Mouse (Mus musculus): ENCODE measurements around the gene Zfp459.
"Not testable (repeated sequence)": the region's sequence is repeated elsewhere in the genome, so short reads cannot be mapped to it uniquely, and the experiment has no call there.

The Zfp459 gene

GRCm38 (mm10) chr13:67421207-67421857 lies at the start of gene Zfp459:
Zfp459 (minus strand) TSS chr13:67421418.
- DNase-seq (ENCODE audit: low read depth, low spot score), result peak; percentile 78

- no peak for DNase-seq (ENCODE audit: low read depth, low spot score)
These were observed 48.1 kb upstream of the Zfp459 start for GRCm38 (mm10) chr13:67469274-67469673.

DNA sequence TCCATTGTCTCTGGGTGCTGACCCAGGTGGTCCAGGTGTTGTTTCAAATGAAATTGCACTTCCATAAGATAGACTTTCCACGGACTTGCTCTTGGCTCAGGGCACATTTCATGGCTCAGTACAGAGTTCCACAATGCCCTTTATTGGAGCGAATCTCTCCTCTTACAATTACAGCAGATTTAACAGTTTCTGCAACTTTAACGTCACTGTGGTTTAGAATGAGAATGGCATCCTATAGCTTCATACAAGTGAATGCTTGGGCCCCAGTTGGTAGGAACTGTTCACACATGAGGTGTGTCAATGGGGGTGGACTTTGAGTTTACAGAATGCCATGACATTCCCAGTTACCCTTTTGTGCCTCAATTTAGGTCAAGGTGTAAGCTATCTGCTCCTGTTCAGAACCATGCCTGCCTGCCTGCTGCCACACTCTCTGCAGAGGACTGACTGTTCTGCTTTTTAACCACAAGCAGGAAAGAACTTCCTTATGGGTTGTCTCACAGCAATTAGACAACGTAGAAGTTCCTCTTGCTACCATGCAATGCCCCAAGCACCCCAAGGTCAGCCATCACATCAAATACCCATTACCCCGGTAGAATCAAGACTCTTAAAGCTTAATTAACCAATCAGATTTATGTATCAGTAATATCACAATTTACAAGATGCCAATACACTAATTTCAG lies 42.4 kb upstream of the Zfp459 start:
- DNase-seq (ENCODE audit: low read depth, low spot score), result not testable (repeated sequence)

DNA sequence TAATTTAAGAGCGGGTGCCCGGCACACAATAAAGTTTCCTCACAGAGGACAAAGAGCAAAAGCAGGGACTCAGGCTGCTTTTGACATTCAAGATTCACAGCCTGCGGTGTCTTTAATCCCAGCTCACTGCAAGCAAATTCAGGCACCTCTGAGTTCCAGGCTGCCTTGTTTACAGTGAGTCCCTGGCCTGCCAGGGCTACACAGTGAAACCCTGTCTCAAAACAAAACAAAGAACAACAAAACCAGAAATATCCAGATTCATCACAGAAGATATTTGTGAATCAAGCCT lies 30.7 kb upstream of the Zfp459 start:
- DNase-seq (ENCODE audit: low read depth, low spot score), result no peak

GRCm38 (mm10) chr13:67451172-67452020 lies 30.2 kb upstream of the Zfp459 start, which contains the start of gene Zfp874a:
Zfp874a (minus strand) TSS chr13:67451624.
- DNase-seq (ENCODE audit: low read depth, low spot score), result peak; percentile 82

GRCm38 (mm10) chr13:67437095-67437494 lies 15.9 kb upstream of the Zfp459 start:
- not testable (repeated sequence) for DNase-seq (ENCODE audit: low read depth, low spot score)

GRCm38 (mm10) chr13:67428116-67428515 lies 6.9 kb upstream of the Zfp459 start:
- DNase-seq (ENCODE audit: low read depth, low spot score), result no peak

DNA sequence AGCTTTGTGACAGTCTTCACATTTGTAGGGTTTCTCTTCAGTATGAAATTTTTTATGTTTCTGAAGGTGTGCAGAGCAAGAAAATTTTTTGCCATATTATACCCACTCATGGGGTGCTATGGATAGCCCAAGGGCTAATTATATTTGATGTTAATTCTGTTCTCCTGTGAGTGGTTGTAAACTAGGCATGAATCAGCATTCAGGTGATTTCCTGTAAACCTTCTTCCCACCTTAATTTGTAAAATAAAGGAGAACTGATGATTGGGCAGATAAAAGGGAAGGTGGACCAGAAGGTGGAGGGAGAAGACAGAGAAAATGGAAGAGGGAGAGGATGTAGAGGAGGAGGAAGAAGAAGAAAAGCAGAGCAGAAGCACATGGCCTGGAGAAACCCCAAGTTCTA lies 4.5 kb upstream of the Zfp459 start:
- DNase-seq (ENCODE audit: low read depth, low spot score), result not testable (repeated sequence)

DNA sequence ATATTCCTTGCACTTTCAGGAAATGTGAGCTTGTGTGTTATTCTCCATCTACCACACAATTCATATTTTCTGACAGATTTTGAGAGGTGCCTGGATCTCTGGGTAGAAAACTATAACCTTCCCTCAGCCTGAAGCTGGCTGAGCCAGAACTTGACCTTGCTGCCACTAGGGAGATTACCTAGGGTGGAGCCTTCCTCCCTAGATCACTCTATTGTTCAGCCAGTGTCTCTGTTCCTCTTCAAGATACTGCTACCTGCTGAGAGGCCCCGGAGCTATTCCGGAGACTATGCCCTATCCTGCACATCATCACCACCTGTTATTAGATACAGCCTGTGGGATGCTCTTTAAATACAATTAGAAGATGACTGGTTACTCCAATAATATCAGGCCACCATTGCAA lies 1.3 kb upstream of the Zfp459 start:
- DNase-seq (ENCODE audit: low read depth, low spot score), result not testable (repeated sequence)

DNA sequence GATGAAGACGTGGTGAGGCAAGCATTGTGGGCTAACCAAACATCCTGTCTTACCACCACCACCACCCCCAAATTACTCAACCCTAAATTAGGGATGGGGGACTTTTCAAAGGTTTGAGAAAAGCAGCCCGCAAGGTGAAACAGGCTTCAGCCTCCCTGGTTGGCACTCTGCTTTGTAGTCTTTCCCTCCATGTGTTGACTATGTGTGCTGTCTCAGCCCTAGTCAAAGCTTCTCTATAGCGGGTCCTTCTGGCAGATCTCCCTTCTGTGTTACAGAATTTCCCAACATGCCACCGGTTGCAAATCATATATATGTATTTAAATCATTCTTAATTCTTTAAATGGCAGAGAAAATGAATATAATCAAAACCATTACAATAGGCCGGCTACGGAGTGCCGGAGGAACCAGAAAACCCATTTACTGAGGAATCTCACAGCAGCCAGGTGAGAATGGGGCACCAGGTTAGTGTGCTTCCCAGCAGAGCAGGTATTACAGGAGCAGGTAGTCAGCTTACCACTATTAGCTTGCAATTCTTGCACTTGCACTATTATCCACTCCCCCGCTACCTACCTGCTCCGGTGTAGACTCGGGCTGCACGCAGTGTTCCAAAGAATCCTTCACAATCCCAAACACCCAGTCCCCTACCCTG lies 536 bp downstream of the Zfp459 start:
- DNase-seq (ENCODE audit: low read depth, low spot score), result no peak

DNA sequence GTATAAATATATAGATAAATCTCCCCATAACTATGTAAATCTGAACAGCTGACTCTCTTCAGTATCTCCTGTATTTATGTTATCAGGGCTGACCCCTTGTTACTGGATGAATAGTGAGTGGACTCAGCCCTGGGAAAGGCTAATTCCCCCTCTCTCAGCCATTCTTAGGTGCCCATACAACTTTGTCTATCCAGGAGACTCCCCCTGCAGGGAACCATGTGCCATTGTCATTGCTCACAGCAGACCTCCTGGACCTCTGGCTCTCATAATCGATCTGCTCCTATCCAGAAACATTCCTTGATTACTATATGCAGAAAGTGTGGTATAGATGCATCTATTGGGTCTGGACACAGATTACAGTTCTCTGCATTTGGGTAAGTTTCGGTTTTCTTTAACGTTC lies 4.4 kb downstream of the Zfp459 start:
- no peak for DNase-seq (ENCODE audit: low read depth, low spot score)

GRCm38 (mm10) chr13:67415759-67416158 lies 5.5 kb downstream of the Zfp459 start:
- DNase-seq (ENCODE audit: low read depth, low spot score), result no peak

GRCm38 (mm10) chr13:67413634-67414033 lies 7.6 kb downstream of the Zfp459 start:
- DNase-seq (ENCODE audit: low read depth, low spot score), result not testable (repeated sequence)

- DNase-seq (ENCODE audit: low read depth, low spot score), result peak; percentile 50
These were observed 21.9 kb downstream of the Zfp459 start, which contains the start of gene Zfp429 for GRCm38 (mm10) chr13:67399183-67399903. Zfp429 (minus strand) TSS chr13:67399819.

DNA sequence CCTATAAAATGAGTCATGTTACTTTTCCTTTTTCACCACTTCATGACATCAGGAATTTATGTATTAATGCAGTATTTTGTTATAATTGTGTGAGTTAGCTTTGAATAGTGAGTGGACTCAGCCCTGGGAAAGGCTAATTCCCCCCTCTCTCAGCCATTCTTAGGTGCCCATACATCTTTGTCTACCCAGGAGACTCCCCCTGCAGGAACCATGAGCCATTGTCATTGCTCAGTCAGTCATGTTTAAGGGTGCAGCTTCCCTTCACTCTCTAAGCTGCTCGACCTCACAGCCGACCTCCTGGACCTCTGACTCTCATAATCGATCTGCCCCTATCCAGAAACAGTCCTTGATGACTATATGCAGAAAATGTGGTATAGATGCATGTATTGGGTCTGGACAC lies 45.0 kb downstream of the Zfp459 start:
- DNase-seq (ENCODE audit: low read depth, low spot score), result not testable (repeated sequence)

DNA sequence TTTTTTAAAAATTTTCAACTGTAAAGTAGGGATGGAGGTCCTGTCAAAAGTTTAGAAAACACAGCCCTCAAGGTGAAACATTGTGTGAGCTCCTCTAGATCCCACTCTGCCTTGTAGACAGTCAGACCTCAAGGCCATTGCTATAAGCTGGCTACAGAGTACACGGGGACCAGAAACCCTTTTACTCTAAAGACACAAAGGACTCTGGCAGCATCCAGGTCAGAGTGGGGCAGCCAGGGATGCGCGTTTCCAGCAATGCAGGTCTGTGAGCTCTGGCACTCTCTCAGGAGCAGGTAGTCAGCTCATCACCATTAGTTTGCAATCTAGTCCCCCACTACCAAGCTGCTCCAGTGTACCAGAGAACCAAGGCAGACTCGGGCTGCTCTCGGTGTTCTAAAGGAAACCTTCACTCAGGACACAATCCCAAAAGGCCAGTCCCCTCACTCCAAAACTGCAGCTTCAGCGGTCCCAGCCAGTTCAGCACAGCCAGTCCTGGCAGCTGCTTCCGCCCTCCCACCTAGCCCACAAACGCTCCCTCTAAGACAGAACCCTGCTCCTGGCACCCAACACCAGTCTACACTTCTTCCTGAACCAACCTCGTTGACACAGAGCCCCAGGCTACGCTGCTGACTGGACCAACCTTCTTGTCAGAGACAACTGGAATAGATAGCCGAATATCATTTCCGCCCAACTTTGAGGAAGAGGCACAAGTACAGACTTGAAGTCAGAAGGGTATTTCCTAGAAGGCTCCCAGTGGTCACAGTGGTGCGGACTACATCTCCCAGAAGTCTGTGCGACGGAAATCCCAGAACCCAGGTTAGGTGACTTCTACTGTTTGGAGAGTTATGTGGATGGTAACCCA lies 45.9 kb downstream of the Zfp459 start, which contains the start of the genes Gm28041 and Zfp456:
Gm28041 (minus strand) TSS at position 684 of the 862 bp plus-strand sequence.
Zfp456 (minus strand) TSS at position 761 of the 862 bp plus-strand sequence.
- peak; percentile 63 for DNase-seq (ENCODE audit: low read depth, low spot score)

- peak; percentile 88 for DNase-seq (ENCODE audit: low read depth, low spot score)
These were observed 61.0 kb downstream of the Zfp459 start, which contains the start of the genes Gm28044 and Zfp953 for GRCm38 (mm10) chr13:67360131-67360744. Gm28044 (minus strand) TSS chr13:67360536. Zfp953 (minus strand) TSS chr13:67360605.

All from mesoderm, embryonic 11.5 days (tissue).